Mouse (Mus musculus): ENCODE results near the gene Colgalt1.
A peak's percentile ranks its signal among the peaks of the same experiment; 100 is the strongest.

The Colgalt1 gene

GRCm38 (mm10) chr8:71610822-71611651 is at the start of gene Colgalt1:
Colgalt1 (plus strand) TSS chr8:71610998.
- peak; percentile 94 for DNase-seq

GRCm38 (mm10) chr8:71561401-71561800 is 49.4 kb upstream of the Colgalt1 start:
- no peak for DNase-seq

GRCm38 (mm10) chr8:71562751-71563150 is 48.0 kb upstream of the Colgalt1 start:
- peak; percentile 76 for DNase-seq

DNA sequence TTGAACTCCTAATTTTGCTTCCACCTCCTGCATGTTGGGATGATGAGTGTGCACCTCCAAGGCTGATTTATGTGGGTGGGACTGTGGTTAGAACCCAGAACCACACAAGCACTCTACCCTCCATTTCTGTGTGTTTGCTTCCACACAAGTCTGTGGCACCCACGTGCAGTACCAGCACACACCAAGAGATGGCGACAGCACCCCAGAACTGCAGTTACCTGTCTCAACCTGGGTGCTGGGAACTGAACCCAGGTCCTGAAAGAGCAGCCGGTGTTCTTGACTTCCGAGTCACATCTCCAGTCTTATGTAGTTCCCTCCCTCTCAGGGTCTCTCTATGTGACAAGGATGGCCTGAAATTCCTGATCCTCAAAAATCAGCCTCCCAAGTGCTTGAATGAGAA is 46.8 kb upstream of the Colgalt1 start:
- no peak for DNase-seq

- no peak for DNase-seq
Observed at GRCm38 (mm10) chr8:71566501-71566900, 44.3 kb upstream of the Colgalt1 start, which contains the start of gene Nxnl1. Nxnl1 (minus strand) TSS chr8:71566601.

DNA sequence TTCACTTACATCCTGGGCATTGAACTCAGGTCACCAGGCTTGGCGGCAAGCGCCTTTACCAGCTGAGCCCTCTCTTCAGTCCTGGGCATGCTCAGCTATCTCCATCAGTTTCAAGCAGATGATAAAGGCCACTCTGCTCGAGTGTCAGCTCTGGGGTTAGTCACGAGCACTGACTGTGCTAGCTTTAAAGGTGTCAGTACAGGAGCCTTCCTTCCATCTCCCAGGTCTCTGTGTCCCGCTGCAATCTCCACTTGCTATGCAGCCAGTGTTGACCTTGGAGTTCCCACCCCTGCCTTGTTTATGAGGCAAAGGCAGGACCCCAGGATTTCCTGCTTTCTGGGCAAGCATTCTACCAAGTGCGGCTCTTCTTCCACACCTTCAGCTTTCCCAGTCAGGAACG is 43.2 kb upstream of the Colgalt1 start:
- DNase-seq = no peak

GRCm38 (mm10) chr8:71568387-71568937 is 42.3 kb upstream of the Colgalt1 start, which contains the start of gene Slc27a1:
Slc27a1 (plus strand) TSS chr8:71568882.
- DNase-seq = peak; percentile 60

DNA sequence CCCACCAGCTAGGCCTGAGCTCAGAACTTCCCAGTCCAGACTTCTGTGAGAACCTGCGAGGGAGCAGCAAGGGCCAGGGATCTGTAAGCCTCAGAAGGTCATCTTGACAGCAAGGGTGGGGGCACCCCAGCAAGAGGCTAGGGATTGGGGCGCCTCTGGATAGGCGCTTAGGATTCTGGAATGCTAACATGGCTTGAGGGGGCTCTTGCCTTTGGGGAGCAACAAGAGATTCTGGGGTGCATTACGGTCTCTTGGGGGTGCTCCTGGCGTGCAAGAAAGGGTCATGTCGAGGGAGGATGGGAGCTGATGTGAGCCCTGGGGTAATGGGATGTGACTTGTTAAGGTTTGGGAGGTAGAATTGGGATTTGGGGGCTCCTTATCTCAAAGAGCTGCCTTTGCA is 41.9 kb upstream of the Colgalt1 start:
- DNase-seq = no peak

DNA sequence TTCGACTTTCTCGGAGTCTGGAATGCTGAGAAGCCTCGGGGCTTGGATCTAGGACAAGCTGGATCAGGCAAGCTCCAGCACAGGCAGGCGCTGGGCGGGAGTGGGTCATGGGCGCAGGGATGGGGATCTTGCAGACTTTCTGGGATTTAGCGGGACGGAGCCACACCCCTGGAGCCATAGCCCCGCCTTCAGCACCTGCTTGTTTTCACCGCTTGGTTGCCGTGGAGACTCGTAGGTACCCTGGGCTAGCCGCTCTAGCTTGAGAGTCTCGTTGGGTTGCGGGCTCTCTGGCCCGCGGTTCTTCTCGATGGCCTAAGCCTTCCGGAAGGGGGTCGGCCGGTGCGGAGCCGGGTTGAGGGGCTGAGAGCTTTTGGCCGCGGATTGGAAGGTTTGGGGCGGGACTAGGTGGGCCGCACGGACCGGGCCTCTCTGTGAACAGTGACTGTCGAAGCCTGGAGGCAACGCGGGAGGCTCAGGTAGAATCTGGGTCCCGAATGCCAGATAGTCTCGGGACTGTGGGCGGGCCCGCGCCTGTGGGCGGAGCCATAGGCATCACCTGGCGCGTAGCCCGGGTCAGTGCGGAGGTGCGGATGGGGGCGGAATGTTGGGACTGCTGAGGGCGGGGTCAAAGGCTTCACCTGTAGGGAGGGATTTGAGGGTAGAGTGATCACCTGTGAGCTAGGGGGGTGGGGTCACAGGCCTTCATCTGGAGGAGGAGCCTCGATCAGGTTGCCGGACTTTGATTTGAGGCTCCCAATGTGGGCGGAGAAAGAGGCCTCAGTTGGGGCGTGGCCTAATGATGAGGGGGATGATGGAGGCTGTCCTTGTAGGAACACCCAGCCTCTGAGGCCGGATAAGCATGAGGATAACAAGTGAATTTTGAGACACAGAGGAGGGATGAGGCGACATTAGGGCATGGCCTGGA is 41.2 kb upstream of the Colgalt1 start:
- peak; percentile 76 for DNase-seq

- peak; percentile 95 for DNase-seq
Observed at GRCm38 (mm10) chr8:71570291-71570954, 40.4 kb upstream of the Colgalt1 start.

DNA sequence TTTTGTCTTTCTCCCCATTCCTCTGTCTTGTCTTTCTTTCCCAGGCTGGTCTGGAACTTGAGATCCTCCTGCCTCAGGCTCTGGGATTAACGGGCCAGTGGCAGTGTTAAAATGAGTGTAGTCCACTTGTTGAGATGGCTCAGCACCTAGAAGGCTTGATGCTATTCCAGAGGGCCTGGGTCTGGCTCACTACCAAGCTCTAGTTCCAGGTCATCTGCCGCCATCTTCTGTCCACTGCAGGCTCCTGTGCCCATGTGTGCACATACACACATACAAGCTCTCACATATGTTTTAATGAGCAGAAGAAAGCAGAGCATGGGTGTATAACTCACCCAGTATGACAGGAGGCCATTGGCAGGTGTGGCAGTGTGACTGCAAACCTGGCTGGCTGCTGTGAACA is 38.7 kb upstream of the Colgalt1 start:
- no peak for DNase-seq

- peak; percentile 79 for DNase-seq
Observed at GRCm38 (mm10) chr8:71572847-71573633, 37.8 kb upstream of the Colgalt1 start.

- no peak for DNase-seq
Observed at GRCm38 (mm10) chr8:71574426-71574825, 36.4 kb upstream of the Colgalt1 start.

DNA sequence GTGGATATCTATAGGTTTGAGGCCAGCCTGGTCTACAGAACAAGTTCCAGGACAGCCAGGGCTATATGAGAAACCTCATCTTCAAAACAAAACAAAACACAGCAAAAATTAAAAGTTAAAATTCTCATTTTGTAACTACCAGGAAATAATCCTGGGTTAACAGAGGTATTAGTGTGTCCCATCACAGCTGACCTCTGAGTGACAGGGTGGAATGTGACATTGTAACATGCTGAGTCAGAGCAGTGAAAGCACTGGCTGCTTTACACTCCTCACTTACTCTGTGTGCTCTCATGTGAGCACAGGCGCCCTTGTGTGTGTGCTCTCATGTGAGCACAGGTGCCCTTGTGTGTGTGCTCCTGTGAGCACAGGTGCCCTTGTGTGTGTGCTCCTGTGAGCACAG is 35.8 kb upstream of the Colgalt1 start:
- DNase-seq = no peak

DNA sequence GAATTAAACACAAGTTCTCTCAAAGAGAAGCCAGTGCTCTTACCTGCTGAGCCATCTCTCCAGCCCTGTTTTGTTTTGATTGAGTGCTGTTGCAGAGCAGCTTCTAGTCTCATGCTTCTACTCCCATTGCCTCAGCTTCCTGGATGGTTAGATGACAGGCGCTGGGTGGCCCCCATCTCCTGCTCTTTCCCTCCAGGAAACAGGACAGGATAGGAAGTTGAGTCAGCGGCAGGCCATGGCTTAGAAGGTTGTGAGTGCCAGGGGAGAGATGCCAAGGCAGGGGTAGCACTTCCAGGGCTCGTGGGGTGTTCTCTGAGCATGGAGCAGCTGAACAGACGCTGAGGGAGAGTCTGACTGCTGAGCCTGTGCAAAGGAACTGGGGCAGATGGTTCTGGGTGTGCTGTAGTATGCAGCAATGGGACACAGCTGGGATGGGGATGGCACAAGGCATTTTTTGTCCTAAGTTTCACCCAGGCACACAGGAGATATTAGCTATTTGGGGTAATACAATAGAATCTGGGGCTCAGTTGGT is 32.9 kb upstream of the Colgalt1 start:
- DNase-seq = no peak

- DNase-seq = no peak
Observed at GRCm38 (mm10) chr8:71579009-71579408, 31.8 kb upstream of the Colgalt1 start.

- no peak for DNase-seq
Observed at GRCm38 (mm10) chr8:71579476-71579875, 31.3 kb upstream of the Colgalt1 start.

- no peak for DNase-seq
Observed at GRCm38 (mm10) chr8:71580201-71580600, 30.6 kb upstream of the Colgalt1 start.

DNA sequence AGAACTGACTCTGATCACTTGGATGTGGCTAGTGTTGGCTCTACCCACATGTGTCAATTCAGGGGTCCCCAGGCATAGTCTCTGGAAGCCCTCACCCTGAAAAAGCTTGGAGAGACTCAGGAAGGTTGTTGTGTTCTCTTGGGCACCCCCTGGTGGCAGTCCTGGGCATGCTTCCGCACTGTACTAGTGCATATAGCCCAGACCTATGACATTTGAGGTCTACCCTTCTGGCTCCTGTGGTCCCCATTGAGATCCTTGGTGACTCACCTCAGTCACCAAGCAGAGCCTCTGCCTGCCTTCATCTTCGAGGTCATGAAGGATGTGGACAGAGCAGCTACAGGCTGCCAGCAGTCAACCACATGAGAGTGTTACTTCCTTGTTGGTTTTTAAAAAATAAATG is 23.9 kb upstream of the Colgalt1 start:
- DNase-seq = peak; percentile 63

DNA sequence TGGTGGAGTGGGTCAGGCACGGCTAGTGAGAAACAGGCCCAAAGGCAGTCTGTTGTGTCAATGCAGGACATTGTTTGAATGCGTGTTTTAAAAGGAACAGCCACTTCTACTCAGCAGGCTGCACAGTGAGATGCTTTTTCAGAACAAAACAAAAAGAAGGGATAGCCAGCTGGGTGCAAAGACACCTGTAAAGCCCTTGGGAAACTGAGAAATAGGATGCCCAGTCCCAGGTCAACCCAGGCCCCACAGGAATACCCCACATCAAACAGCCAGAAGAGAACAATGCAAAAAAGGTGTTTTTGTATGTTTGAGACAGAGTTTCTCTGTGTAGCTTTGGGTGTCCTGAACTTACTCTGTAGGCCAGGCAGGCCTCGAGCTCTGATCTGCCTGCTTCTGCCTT is 22.0 kb upstream of the Colgalt1 start:
- no peak for DNase-seq

- no peak for DNase-seq
Observed at GRCm38 (mm10) chr8:71591017-71591416, 19.8 kb upstream of the Colgalt1 start.
